Mouse (Mus musculus) spleen, adult 2 months (tissue): ENCODE data around the gene Tsr3. TPM values are rescaled to one million over a fixed set of nuclear protein-coding genes. Genes with fewer than 3 reads are reported as not detected.

Experiments
- DNase-seq, 2 experiments: peaks; one replicate each; pipeline versions ENCODE4 v3.0.0 to v3.0.0-alpha.2; 2012 to 2021; ENCODE audit warnings: low spot score in 2 of 2, low read depth in 1 of 2
- H3K27ac ChIP-seq: fragments of 200-500 bp; 2 replicates; pipeline ENCODE4 v1.5.1; 2012; ENCODE audit warnings: low read length, inconsistent platforms; ENCODE audit not compliant: insufficient read depth
- H3K27me3 ChIP-seq: fragments of 200-500 bp; 2 replicates; pipeline ENCODE4 v1.6.1; 2012; ENCODE audit warnings: mild to moderate bottlenecking, moderate library complexity, low read length, inconsistent platforms; ENCODE audit not compliant: control insufficient read depth, insufficient read depth
- H3K36me3 ChIP-seq: fragments of 200-500 bp; 2 replicates; pipeline ENCODE4 v1.6.1; 2012; ENCODE audit warnings: mild to moderate bottlenecking, low read length, inconsistent platforms; ENCODE audit not compliant: control insufficient read depth, insufficient read depth
- H3K4me1 ChIP-seq: fragments of 200-500 bp; 2 replicates; pipeline ENCODE4 v1.6.1; 2011; ENCODE audit warnings: inconsistent platforms; ENCODE audit not compliant: control insufficient read depth, insufficient read depth, insufficient read length
- H3K4me3 ChIP-seq: fragments of 200-500 bp; 2 replicates; pipeline ENCODE4 v1.5.1; 2011; ENCODE audit warnings: mild to moderate bottlenecking, inconsistent platforms; ENCODE audit not compliant: insufficient read depth, insufficient read length; ENCODE audit errors: extremely low read depth
- CTCF ChIP-seq: fragments of 200-500 bp; IDR thresholded peaks from 2 replicates; pipeline ENCODE4 v1.5.1; 2011; ENCODE audit warnings: mild to moderate bottlenecking, inconsistent platforms; ENCODE audit not compliant: insufficient read depth, insufficient read length, insufficient replicate concordance; ENCODE audit errors: extremely low read depth
- POLR2A ChIP-seq: fragments of 200-500 bp; IDR thresholded peaks from 2 replicates; pipeline ENCODE4 v1.6.1; 2011; ENCODE audit warnings: low read depth, low read length, inconsistent platforms
- WGBS: fragments of 180-500 bp; shearing (Covaris S2); methylation state at CpG from one replicate; pipeline ENCODE4 v1.1.7; 2018; 5-methylcytosine and 5-hydroxymethylcytosine counted together
- polyA plus RNA-seq: library from polyadenylated mRNA; depleted of rRNA; stranded (reverse); fragments of >200 nt; gene quantifications from 2 replicates; pipeline ENCODE4 v1.2.3, GENCODE M21; 2012

The Tsr3 gene
- polyA plus RNA-seq, 1 experiment: 13.1 TPM

DNA sequence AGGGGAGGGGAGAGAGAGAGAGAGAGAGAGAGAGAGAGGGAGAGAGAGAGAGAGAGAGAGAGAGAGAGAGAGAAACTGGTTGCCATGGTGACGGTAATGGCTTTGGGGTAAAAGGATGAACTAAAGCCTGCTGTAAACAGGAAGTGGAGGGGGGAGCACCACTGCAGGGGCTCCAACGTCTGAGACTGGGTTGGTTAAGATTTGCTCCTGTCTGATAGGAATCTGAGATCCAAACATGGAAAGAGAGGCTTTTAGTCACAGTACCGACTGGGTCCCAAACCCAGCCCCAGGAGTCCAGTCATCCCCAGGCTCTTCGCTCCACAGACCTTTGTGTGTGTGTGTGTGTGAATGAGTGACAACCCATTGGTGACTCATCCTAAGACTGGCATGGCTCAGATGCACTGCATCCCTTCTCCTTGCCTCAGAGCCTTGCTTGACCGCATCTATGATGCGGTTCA lies 17.9 kb downstream of the Tsr3 start:
- Histone ChIP-seq H3K27ac (peak overlapping the region; percentile 40; the same call in 1 of the 2 replicates), H3K36me3 (peaks cover 10% of the 10 kb centered on the region), H3K27me3 (peaks cover 12% of the 10 kb centered on the region), H3K4me1 (peaks cover 16% of the 10 kb centered on the region; the same call in 1 of the 2 replicates), H3K4me3 (no peak overlapping the region)
- TF ChIP-seq POLR2A: no peak
- TF ChIP-seq CTCF: no peak
- 54% methylated on average over 6 of the region's 6 CpGs for WGBS
- DNase-seq: peak in 1 of 2 experiments; percentile 36

- 83% methylated on average over 3 of the region's 3 CpGs for WGBS
- H3K4me3 ChIP-seq: no peak overlapping the region
- no peak for DNase-seq
- H3K27me3 ChIP-seq: no peaks in the 10 kb centered on the region
- TF ChIP-seq CTCF: no peak
- no peak for TF ChIP-seq POLR2A
- H3K4me1 ChIP-seq: no peaks in the 10 kb centered on the region
- no peak overlapping the region for H3K27ac ChIP-seq
- peaks cover 62% of the 10 kb centered on the region for H3K36me3 ChIP-seq
These were observed 24.5 kb downstream of the Tsr3 start for GRCm38 (mm10) chr17:25264453-25264852.

- no peak overlapping the region for H3K4me3 ChIP-seq
- no peak overlapping the region for H3K27ac ChIP-seq
- TF ChIP-seq CTCF (no peak), POLR2A (no peak)
- H3K36me3 ChIP-seq: peaks cover 29% of the 10 kb centered on the region
- WGBS: 62% methylated on average over 2 of the region's 2 CpGs
- H3K27me3 ChIP-seq: no peaks in the 10 kb centered on the region
- DNase-seq: no peak
- peaks cover 13% of the 10 kb centered on the region; the same call in 1 of the 2 replicates for H3K4me1 ChIP-seq
These were observed 30.9 kb downstream of the Tsr3 start for GRCm38 (mm10) chr17:25270795-25271335.

GRCm38 (mm10) chr17:25272326-25272725 lies 32.4 kb downstream of the Tsr3 start:
- TF ChIP-seq POLR2A: no peak
- no peak for TF ChIP-seq CTCF
- WGBS: 1% methylated on average over 10 of the region's 10 CpGs
- no peak for DNase-seq
- Histone ChIP-seq H3K4me1 (peaks cover 13% of the 10 kb centered on the region; the same call in 1 of the 2 replicates), H3K36me3 (peaks cover 17% of the 10 kb centered on the region), H3K27ac (peak overlapping the region; percentile 99; the same call in 1 of the 2 replicates), H3K27me3 (no peaks in the 10 kb centered on the region), H3K4me3 (peak overlapping the region; percentile 75)

DNA sequence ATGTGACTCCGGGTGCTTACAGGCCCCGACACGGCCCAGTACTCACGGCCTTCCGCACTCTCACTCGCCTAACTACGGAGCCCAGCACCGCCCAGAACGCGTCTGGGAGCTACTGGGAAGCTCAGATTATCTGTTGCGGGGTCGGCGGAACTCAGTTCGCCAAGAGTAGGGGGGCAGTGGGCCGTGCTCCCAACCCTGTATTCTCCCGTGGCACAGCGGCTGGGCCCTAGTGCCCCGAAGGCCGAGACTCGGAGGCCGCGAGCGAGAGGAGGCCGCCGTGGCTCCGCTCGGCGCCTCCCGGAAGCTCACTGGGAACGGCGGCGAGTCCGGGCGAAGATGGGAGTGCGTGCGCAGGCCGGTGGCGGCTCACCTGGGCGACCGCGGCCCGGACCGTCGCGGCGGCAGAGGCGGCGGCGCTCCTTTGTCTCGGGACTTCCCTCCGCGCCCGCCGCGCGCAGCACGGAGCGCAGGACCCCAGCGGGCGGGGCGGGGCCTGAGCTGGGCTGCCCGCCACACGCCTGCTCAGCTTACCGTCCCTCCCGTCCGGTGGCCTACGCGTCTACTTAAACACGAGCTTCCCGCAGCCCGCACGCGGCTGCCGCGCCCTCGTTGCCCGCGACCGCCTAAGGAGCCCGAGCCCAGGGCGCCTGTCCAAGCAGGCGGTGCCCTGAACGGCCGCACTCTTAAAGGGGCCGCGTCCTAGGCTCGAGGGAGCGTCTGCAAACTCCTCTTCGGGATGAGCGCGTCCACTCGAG lies 33.2 kb downstream of the Tsr3 start:
- WGBS: under 1% methylated on average over 86 of the region's 92 CpGs

GRCm38 (mm10) chr17:25273706-25274501 lies 33.9 kb downstream of the Tsr3 start:
- no peaks in the 10 kb centered on the region for H3K27me3 ChIP-seq
- WGBS: 1% methylated on average over 44 of the region's 45 CpGs
- TF ChIP-seq POLR2A (peak; percentile 35), CTCF (peak; percentile 67; the same call in 1 of the 2 replicates)

More for the DNA sequence above, 33.2 kb downstream of the Tsr3 start:
- Histone ChIP-seq H3K27ac (peak overlapping the region; percentile 99), H3K4me1 (peaks cover 13% of the 10 kb centered on the region; the same call in 1 of the 2 replicates), H3K4me3 (peak overlapping the region; percentile 75), H3K27me3 (no peaks in the 10 kb centered on the region), H3K36me3 (peaks cover 9% of the 10 kb centered on the region)
- peak; percentile 42 to 74 for DNase-seq
- TF ChIP-seq CTCF (no peak), POLR2A (peak; percentile 48)

More at GRCm38 (mm10) chr17:25273706-25274501, 33.9 kb downstream of the Tsr3 start:
- peak overlapping the region; percentile 99 for H3K27ac ChIP-seq
- peaks cover 1% of the 10 kb centered on the region for H3K36me3 ChIP-seq
- H3K4me1 ChIP-seq: peaks cover 13% of the 10 kb centered on the region; the same call in 1 of the 2 replicates
- peak; percentile 85 to 99 for DNase-seq
- peak overlapping the region; percentile 75 for H3K4me3 ChIP-seq
